Mouse (Mus musculus): Measurements from ENCODE around the gene Snd1.

The Snd1 gene

GRCm38 (mm10) chr6:28550255-28551004 is 75.5 kb downstream of the Snd1 start:
- DNase-seq = no peak

GRCm38 (mm10) chr6:28554470-28554869 is 79.5 kb downstream of the Snd1 start:
- DNase-seq = no peak

- DNase-seq = no peak
Measured at GRCm38 (mm10) chr6:28555002-28555401, 80.1 kb downstream of the Snd1 start.

GRCm38 (mm10) chr6:28555428-28555827 is 80.5 kb downstream of the Snd1 start:
- DNase-seq = no peak

GRCm38 (mm10) chr6:28557728-28558127 is 82.8 kb downstream of the Snd1 start:
- no peak for DNase-seq

GRCm38 (mm10) chr6:28559419-28559818 is 84.5 kb downstream of the Snd1 start:
- no peak for DNase-seq

GRCm38 (mm10) chr6:28561291-28561995 is 86.5 kb downstream of the Snd1 start:
- DNase-seq = no peak

- DNase-seq = no peak
Measured at GRCm38 (mm10) chr6:28562323-28563044, 87.5 kb downstream of the Snd1 start.

- DNase-seq = no peak
Measured at GRCm38 (mm10) chr6:28567978-28568377, 93.0 kb downstream of the Snd1 start.

- DNase-seq = no peak
Measured at GRCm38 (mm10) chr6:28571946-28572345, 97.0 kb downstream of the Snd1 start.

GRCm38 (mm10) chr6:28572991-28573759 is 98.2 kb downstream of the Snd1 start:
- DNase-seq = no peak

- no peak for DNase-seq
Measured at GRCm38 (mm10) chr6:28576356-28577264, 101.7 kb downstream of the Snd1 start.

- DNase-seq = no peak
Measured at GRCm38 (mm10) chr6:28582847-28583246, 107.9 kb downstream of the Snd1 start.

GRCm38 (mm10) chr6:28583399-28583798 is 108.5 kb downstream of the Snd1 start:
- no peak for DNase-seq

GRCm38 (mm10) chr6:28586806-28587205 is 111.9 kb downstream of the Snd1 start:
- DNase-seq = no peak

- DNase-seq = no peak
Measured at GRCm38 (mm10) chr6:28588494-28589171, 113.7 kb downstream of the Snd1 start.

GRCm38 (mm10) chr6:28592323-28592893 is 117.5 kb downstream of the Snd1 start:
- DNase-seq = no peak

GRCm38 (mm10) chr6:28593708-28594107 is 118.8 kb downstream of the Snd1 start:
- no peak for DNase-seq

GRCm38 (mm10) chr6:28594759-28595158 is 119.8 kb downstream of the Snd1 start:
- DNase-seq = no peak

GRCm38 (mm10) chr6:28595231-28595630 is 120.3 kb downstream of the Snd1 start:
- no peak for DNase-seq

- no peak for DNase-seq
Measured at GRCm38 (mm10) chr6:28597266-28597665, 122.3 kb downstream of the Snd1 start.
